ENCODE assay signal across 28 mouse cellular contexts in the genomic region with DNA sequence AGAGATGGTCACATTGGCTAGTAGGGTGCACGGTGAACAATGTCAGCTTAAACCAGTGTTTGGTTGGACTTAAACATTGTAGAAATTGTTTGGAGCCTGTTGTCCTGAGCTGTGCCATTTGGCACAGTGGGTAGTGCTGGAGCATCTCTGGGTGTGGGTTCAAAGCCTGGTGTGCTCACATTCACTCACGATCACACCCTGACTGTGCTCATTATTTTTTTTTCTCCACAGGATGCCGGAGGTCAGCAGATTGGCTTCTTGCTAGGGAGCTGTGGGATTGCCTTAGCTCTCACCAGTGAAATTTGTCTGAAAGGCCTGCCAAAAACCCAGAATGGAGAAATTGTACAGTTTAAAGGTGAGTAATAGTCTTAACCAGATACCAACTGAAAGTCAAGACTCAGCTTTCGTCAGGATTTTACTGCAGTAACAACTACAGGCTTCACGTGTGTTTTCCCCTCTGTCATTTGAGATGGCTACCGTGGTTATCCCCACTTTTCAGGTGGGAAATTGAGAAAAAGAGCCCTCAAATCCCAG.
A peak's percentile ranks its signal among the peaks of the same experiment; 100 is the strongest.
DNase-seq lines count a peak whose midpoint lies in the region; ATAC-seq lines count a peak whose summit lies in the region.
"Had no signal": no experiment of that assay in that cellular context is flagged by ENCODE, and none has a peak within 500 bp of the region (broad histone marks: within the 10 kb centered on the region; RNA-seq: fewer than 3 reads in every experiment).

No protein-coding gene starts in this region.

- WGBS in limb, embryonic 15.5 days: 73% methylated on average over 6 of the region's 6 CpGs

- peaks cover 14% of the 10 kb centered on the region for H3K4me1 ChIP-seq in limb, embryonic 15.5 days
- H3K4me1 ChIP-seq: limb, embryonic 13.5 days; midbrain, embryonic 13.5 days had no signal

- ATAC-seq in cerebellum, adult (ENCODE audit: insufficient number of reproducible peaks, low FRiP score, low TSS enrichment): peak; percentile 72
- no peak for ATAC-seq in limb, embryonic 15.5 days (ENCODE audit: insufficient number of reproducible peaks, low FRiP score, low TSS enrichment, low read depth)
- ATAC-seq: forebrain, embryonic 16.5 days; intestine, postnatal 0 days; lung, postnatal 0 days; midbrain, embryonic 13.5 days; Patski had no signal

- intact Hi-C loops in heart, postnatal 36 days (cut with DNase I): no loop called here

- no peaks in the 10 kb centered on the region for H3K27me3 ChIP-seq in limb, embryonic 15.5 days
- H3K27me3 ChIP-seq: CH12.LX; embryonic facial prominence, embryonic 13.5 days; heart, embryonic 12.5 days; limb, embryonic 13.5 days; liver, embryonic 13.5 days; midbrain, embryonic 13.5 days; Patski had no signal

- DNase-seq in cerebellum, postnatal 4 days (ENCODE audit: low spot score in 2 of 2): no peak
- DNase-seq in cerebellum, adult 18-20 months: peak; percentile 50 to 58
- DNase-seq in cerebellum, postnatal 10 days: peak; percentile 59 to 77
- DNase-seq in heart, postnatal 36 days: no peak
- DNase-seq in testis, postnatal 14 days (ENCODE audit: low spot score): no peak
- DNase-seq in left cerebral cortex, adult 11 months (ENCODE audit: low spot score): no peak
- DNase-seq: adrenal gland, postnatal 25 days; gastrocnemius, adult 2 months; heart, adult 2 months; kidney, adult 9 months; kidney, postnatal 10 days; layer of hippocampus, adult 9-11 months; liver, embryonic 13.5 days; lung, postnatal 4 days; thymus, adult 2 months; thymus, postnatal 4 days had no signal

- peak overlapping the region; percentile 18 for H3K27ac ChIP-seq in limb, embryonic 15.5 days
- H3K27ac ChIP-seq: embryonic facial prominence, embryonic 13.5 days; gastrocnemius, adult 2 months; heart, adult 2 months; hindbrain, embryonic 14.5 days; limb, embryonic 13.5 days; liver, embryonic 13.5 days; midbrain, embryonic 13.5 days had no signal

- H3K4me3 ChIP-seq in limb, embryonic 15.5 days: no peak overlapping the region
- H3K4me3 ChIP-seq: embryonic facial prominence, embryonic 13.5 days; gastrocnemius, adult 2 months; heart, adult 2 months; heart, embryonic 12.5 days; limb, embryonic 13.5 days; liver, embryonic 13.5 days; midbrain, embryonic 13.5 days had no signal

- H3K36me3 ChIP-seq in limb, embryonic 15.5 days: peaks cover 48% of the 10 kb centered on the region

- H3K4me2 ChIP-seq in limb, embryonic 15.5 days: no peak overlapping the region
- H3K4me2 ChIP-seq: embryonic facial prominence, embryonic 13.5 days; heart, embryonic 12.5 days; hindbrain, embryonic 14.5 days; limb, embryonic 13.5 days; liver, embryonic 13.5 days; midbrain, embryonic 13.5 days had no signal

- H3K9me3 ChIP-seq in limb, embryonic 15.5 days: no peaks in the 10 kb centered on the region
- H3K9me3 ChIP-seq: embryonic facial prominence, embryonic 13.5 days; heart, embryonic 12.5 days; limb, embryonic 13.5 days; liver, embryonic 13.5 days; midbrain, embryonic 13.5 days had no signal

- no peak overlapping the region for H3K9ac ChIP-seq in limb, embryonic 15.5 days
- H3K9ac ChIP-seq: embryonic facial prominence, embryonic 13.5 days; heart, embryonic 12.5 days; hindbrain, embryonic 14.5 days; limb, embryonic 13.5 days; liver, embryonic 13.5 days; midbrain, embryonic 13.5 days had no signal

Comparison
In these comparisons a context has a peak if more than half of its experiments do, and no peak if none do; other contexts are left out.
1. DNase-seq: peak in cerebellum, adult 18-20 months (2 of 2) and cerebellum, postnatal 10 days (2 of 2); none in cerebellum, postnatal 4 days (0 of 2), heart, postnatal 36 days (0 of 2), testis, postnatal 14 days (single experiment) and left cerebral cortex, adult 11 months (single experiment).